Mouse (Mus musculus): ENCODE measurements around the gene Rdh7.

DNA sequence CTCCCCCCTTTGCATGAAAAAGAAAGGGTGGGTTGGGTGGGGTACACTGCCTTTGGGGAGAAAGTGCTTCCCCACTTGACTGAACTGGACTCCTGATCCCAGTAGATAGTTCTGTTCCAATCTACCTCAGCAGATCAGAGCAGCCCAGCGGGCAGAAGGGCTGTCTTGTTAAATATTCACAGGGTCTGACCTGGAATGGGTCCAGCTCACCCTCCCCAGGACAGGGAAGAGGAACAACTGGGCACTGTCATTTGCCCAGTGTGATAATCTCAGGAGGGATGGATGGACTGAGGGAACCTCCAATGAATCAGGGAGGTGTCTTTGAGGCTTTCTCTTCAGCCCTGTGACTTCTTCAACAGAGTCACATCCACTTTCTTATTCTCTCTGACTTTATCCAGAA, 40.5 kb downstream of the Rdh7 start:
- TF ChIP-seq CEBPB (IDR thresholded peaks at IDR 0.05; ENCODE audit: low read depth) (no peak), MAX (IDR thresholded peaks at IDR 0.05) (no peak)

Data from C2C12 (cell line).